ENCODE assay signal across 8 mouse cellular contexts in genomic region chr19:55254513-55255016, GRCm38 (mm10). TPM values are rescaled to one million over a fixed set of nuclear protein-coding genes. Genes with fewer than 3 reads are reported as not detected.
DNase-seq lines count a peak whose midpoint lies in the region; ATAC-seq and TF ChIP-seq lines count a peak whose summit lies in the region.

No protein-coding gene starts in this region.

- H3K4me1 ChIP-seq in lung, adult 2 months (ENCODE audit: control insufficient read depth, insufficient read depth, low read length) = peaks cover 21% of the 10 kb centered on the region
- peaks cover 27% of the 10 kb centered on the region for H3K4me1 ChIP-seq in embryonic facial prominence, embryonic 10.5 days
- H3K4me1 ChIP-seq in hindbrain, postnatal 0 days (ENCODE audit: insufficient read depth, low read length) = 0 out of 2 replicates have a peak, but pooled peaks cover 6% of the 10 kb centered on the region
- peaks cover 63% of the 10 kb centered on the region for H3K4me1 ChIP-seq in liver, embryonic 16.5 days (ENCODE audit: control insufficient read depth, low read depth, low read length)

- peak overlapping the region; percentile 97 for H3K4me3 ChIP-seq in lung, adult 2 months (replicated peaks; ENCODE audit: extremely low read depth, low read depth, low read length)
- H3K4me3 ChIP-seq in embryonic facial prominence, embryonic 10.5 days = peak overlapping the region; percentile 74
- peak overlapping the region; percentile 52 for H3K4me3 ChIP-seq in hindbrain, postnatal 0 days (ENCODE audit: low read length)
- peak overlapping the region; percentile 70 for H3K4me3 ChIP-seq in liver, embryonic 16.5 days (ENCODE audit: low read depth, low read length)

- no peaks in the 10 kb centered on the region for H3K27me3 ChIP-seq in embryonic facial prominence, embryonic 10.5 days (replicated peaks; ENCODE audit: low read depth, poor library complexity, severe bottlenecking)
- no peaks in the 10 kb centered on the region for H3K27me3 ChIP-seq in hindbrain, postnatal 0 days (ENCODE audit: insufficient read depth, low read length)
- H3K27me3 ChIP-seq in liver, embryonic 16.5 days (ENCODE audit: control insufficient read depth, insufficient read depth, low read depth, low read length) = no peaks in the 10 kb centered on the region

- no peak for DNase-seq in lung, adult 2 months
- no peak for DNase-seq in lung, postnatal 25 days (ENCODE audit: low spot score)
- DNase-seq in NIH3T3 (ENCODE audit: low read depth) = peak; percentile 75
- peak; percentile 75 for DNase-seq in embryonic facial prominence, embryonic 10.5 days (ENCODE audit: low spot score)
- DNase-seq in hindbrain, postnatal 0 days (ENCODE audit: low spot score) = peak; percentile 62
- DNase-seq in spleen, postnatal 36 days (ENCODE audit: low spot score in 2 of 2) = peak; percentile 57 to 66
- DNase-seq in gastrocnemius, adult 8-10 months (ENCODE audit: low spot score in 2 of 2) = no peak

- H3K27ac ChIP-seq in embryonic facial prominence, embryonic 10.5 days (replicated peaks) = peak overlapping the region; percentile 90
- H3K27ac ChIP-seq in hindbrain, postnatal 0 days = peak overlapping the region; percentile 61
- H3K27ac ChIP-seq in liver, embryonic 16.5 days (ENCODE audit: low read length) = peak overlapping the region; percentile 84

- peak overlapping the region; percentile 79 for H3K4me2 ChIP-seq in hindbrain, postnatal 0 days (ENCODE audit: low read depth, low read length)
- H3K4me2 ChIP-seq in liver, embryonic 16.5 days (ENCODE audit: low read depth, low read length) = peak overlapping the region; percentile 69

- no peaks in the 10 kb centered on the region for H3K36me3 ChIP-seq in embryonic facial prominence, embryonic 10.5 days (replicated peaks)
- no peaks in the 10 kb centered on the region for H3K36me3 ChIP-seq in hindbrain, postnatal 0 days (ENCODE audit: insufficient read depth, low read length)
- H3K36me3 ChIP-seq in liver, embryonic 16.5 days (ENCODE audit: control insufficient read depth, insufficient read depth) = no peaks in the 10 kb centered on the region

- no peaks in the 10 kb centered on the region for H3K9me3 ChIP-seq in embryonic facial prominence, embryonic 10.5 days
- no peaks in the 10 kb centered on the region for H3K9me3 ChIP-seq in hindbrain, postnatal 0 days (ENCODE audit: low read length)
- no peaks in the 10 kb centered on the region for H3K9me3 ChIP-seq in liver, embryonic 16.5 days (replicated peaks; ENCODE audit: control insufficient read depth, low read length)

- no peak for TF ChIP-seq CTCF in lung, adult 2 months (IDR thresholded peaks at IDR 0.05; ENCODE audit: insufficient read depth, low read length)
- no peak for TF ChIP-seq CTCF in hindbrain, postnatal 0 days (IDR thresholded peaks at IDR 0.05; ENCODE audit: low read depth)

- TF ChIP-seq POLR2A in lung, adult 2 months (IDR thresholded peaks at IDR 0.05; ENCODE audit: borderline replicate concordance, extremely low read depth, low read depth, low read length) = no peak

- ATAC-seq in hindbrain, postnatal 0 days = peak; percentile 71; the same call in 1 of the 2 replicates
- ATAC-seq in liver, embryonic 16.5 days (ENCODE audit: low read depth) = peak; percentile 40

- WGBS in lung, adult 2 months = 11% methylated on average over 5 of the region's 5 CpGs
- WGBS in embryonic facial prominence, embryonic 10.5 days = 7% methylated on average over 5 of the region's 5 CpGs
- WGBS in hindbrain, postnatal 0 days = 11% methylated on average over 5 of the region's 5 CpGs
- 7% methylated on average over 5 of the region's 5 CpGs for WGBS in liver, embryonic 16.5 days (ENCODE audit: insufficient replicate concordance)

- peak overlapping the region; percentile 49 for H3K9ac ChIP-seq in hindbrain, postnatal 0 days (replicated peaks; ENCODE audit: low read length)
- H3K9ac ChIP-seq in liver, embryonic 16.5 days (ENCODE audit: low read depth, low read length) = peak overlapping the region; percentile 77

RNA-seq across cellular contexts. Expression of gene Acsl5, which starts 2.8 kb away (rescaled TPM):
- polyA plus RNA-seq in lung, adult 2 months (2012; rRNA removed) = 34.4 and 53.2 TPM in 2 replicates
- 24.0 and 27.4 TPM in 2 replicates for polyA plus RNA-seq in embryonic facial prominence, embryonic 10.5 days (2016; fragmentation: Nextera tagmentation; extraction: Ambion mirVana)
- total RNA-seq in hindbrain, postnatal 0 days (2014; rRNA removed) = 12.3 and 13.2 TPM in 2 replicates
- 15.6 and 19.1 TPM in 2 replicates for polyA plus RNA-seq in hindbrain, postnatal 0 days (2015; fragmentation: Nextera tagmentation; extraction: Ambion mirVana)
- 203 and 205 TPM in 2 replicates for polyA plus RNA-seq in liver, embryonic 16.5 days (2015; fragmentation: Nextera tagmentation; extraction: Ambion mirVana)
- total RNA-seq in gastrocnemius, adult 8-10 months (2022) = 1 to 10 TPM; 2.0 to 2.6 (median 2.2) TPM

RNA-seq across cellular contexts. Expression of gene Gucy2g, which starts 13.5 kb away (rescaled TPM):
- 0.32 TPM in 2 replicates for polyA plus RNA-seq in lung, adult 2 months (2012; rRNA removed)
- not detected in 2 replicates for polyA plus RNA-seq in embryonic facial prominence, embryonic 10.5 days (2016; fragmentation: Nextera tagmentation; extraction: Ambion mirVana)
- not detected in 2 replicates for total RNA-seq in hindbrain, postnatal 0 days (2014; rRNA removed)
- polyA plus RNA-seq in hindbrain, postnatal 0 days (2015; fragmentation: Nextera tagmentation; extraction: Ambion mirVana) = 0.09 and 0.10 TPM in 2 replicates
- 0.02 and 0.05 TPM in 2 replicates for polyA plus RNA-seq in liver, embryonic 16.5 days (2015; fragmentation: Nextera tagmentation; extraction: Ambion mirVana)
- total RNA-seq in gastrocnemius, adult 8-10 months (2022) = under 1 TPM; 0.17 to 0.34 (median 0.32) TPM

Comparison
In these comparisons a context has a peak if more than half of its experiments do, and no peak if none do; other contexts are left out.
1. DNase-seq: peak in NIH3T3 (single experiment), embryonic facial prominence, embryonic 10.5 days (single experiment), hindbrain, postnatal 0 days (single experiment) and spleen, postnatal 36 days (2 of 2); none in lung, adult 2 months (single experiment), lung, postnatal 25 days (single experiment) and gastrocnemius, adult 8-10 months (0 of 2).
2. Peak in every context shown above with its lines, with median percentiles within 50 percentile points of each other: H3K4me3 ChIP-seq and H3K27ac ChIP-seq.